Mouse (Mus musculus): Measurements from ENCODE around the gene Htra3. TPM values are rescaled to one million over a fixed set of nuclear protein-coding genes. Genes with fewer than 3 reads are reported as not detected.

Htra3 gene
- polyA plus RNA-seq (2016; fragmentation: Nextera tagmentation; extraction: Ambion mirVana), result 7.3 and 9.7 TPM in 2 replicates

DNA sequence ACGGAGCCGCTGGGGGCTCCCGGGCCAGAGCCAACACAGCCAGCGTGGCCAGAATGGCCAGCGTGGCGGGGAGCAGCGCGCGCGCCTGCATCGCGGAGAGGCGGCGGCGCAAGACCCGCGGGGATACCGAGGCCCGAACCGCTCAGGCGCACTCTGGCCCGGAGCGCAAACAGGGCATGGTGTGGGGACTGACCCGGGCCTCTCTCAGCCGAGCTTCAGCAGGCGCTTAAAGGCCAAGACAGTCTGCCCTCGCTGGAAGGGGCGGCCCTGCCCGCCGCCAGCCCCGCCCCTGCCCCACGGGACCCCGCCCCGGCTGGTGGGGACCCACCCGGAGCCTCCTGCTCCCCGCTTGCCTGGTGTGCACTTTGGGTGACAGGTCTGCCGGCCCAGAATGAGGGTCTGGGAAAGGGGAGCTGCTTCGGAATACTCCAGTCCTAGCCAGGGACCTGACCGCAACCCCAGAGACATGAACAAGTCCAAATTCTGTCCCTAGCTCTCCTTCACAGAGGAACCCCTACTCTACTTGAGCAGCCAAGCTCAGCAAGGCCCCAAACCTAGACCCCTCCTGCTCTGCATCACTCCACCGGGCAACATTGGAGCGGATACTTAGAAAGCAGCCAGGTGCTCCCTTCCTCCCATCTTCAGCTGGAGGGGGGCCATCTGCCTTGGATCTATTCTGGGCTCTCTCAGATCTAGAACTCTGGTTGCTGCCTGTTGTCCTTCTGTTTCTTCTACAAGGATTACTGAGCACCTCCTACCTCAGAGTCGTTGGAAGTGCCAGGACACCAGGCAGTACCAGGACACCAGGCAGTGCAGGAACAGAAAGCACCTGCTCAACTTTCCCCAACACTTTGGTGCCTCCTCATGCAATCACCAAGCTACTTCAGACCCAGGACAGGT is at the start of gene Htra3:
Gene Htra3 (minus strand): TSS at position 527 of the 900 bp plus-strand sequence.
- no peak for ATAC-seq (ENCODE audit: low FRiP score)
- H3K4me1 ChIP-seq, result peaks cover 9% of the 10 kb centered on the region
- peaks cover 50% of the 10 kb centered on the region for H3K27me3 ChIP-seq
- H3K9me3 ChIP-seq (replicated peaks), result no peaks in the 10 kb centered on the region
- peak within 1 kb of the TSS; percentile 70 for H3K4me2 ChIP-seq (replicated peaks)
- peak within 1 kb of the TSS; percentile 43 for H3K9ac ChIP-seq
- 12% methylated on average over 35 of the region's 42 CpGs for WGBS
- H3K27ac ChIP-seq, result no peak within 1 kb of the TSS
- no peaks in the 10 kb centered on the region for H3K36me3 ChIP-seq
- H3K4me3 ChIP-seq, result peak within 1 kb of the TSS; percentile 39

GRCm38 (mm10) chr5:35728957-35729460 is 49.4 kb upstream of the Htra3 start:
- ATAC-seq (ENCODE audit: low FRiP score), result no peak
- WGBS, result 58% methylated on average over 11 of the region's 11 CpGs
- H3K9me3 ChIP-seq (replicated peaks), result no peaks in the 10 kb centered on the region
- no peak overlapping the region for H3K9ac ChIP-seq
- no peak overlapping the region for H3K4me3 ChIP-seq
- no peaks in the 10 kb centered on the region for H3K36me3 ChIP-seq
- 0 out of 2 replicates have a peak overlapping the region, but pooled peaks have one; percentile 14 for H3K27ac ChIP-seq
- H3K27me3 ChIP-seq, result no peaks in the 10 kb centered on the region
- H3K4me1 ChIP-seq, result 0 out of 2 replicates have a peak, but pooled peaks cover 4% of the 10 kb centered on the region
- no peak overlapping the region for H3K4me2 ChIP-seq (replicated peaks)

GRCm38 (mm10) chr5:35728344-35728956 is 48.9 kb upstream of the Htra3 start:
- Histone ChIP-seq H3K4me3 (no peak overlapping the region), H3K27ac (peak overlapping the region; percentile 17; the same call in 1 of the 2 replicates), H3K27me3 (no peaks in the 10 kb centered on the region), H3K36me3 (no peaks in the 10 kb centered on the region), H3K4me2 (replicated peaks) (no peak overlapping the region), H3K9ac (no peak overlapping the region), H3K4me1 (0 out of 2 replicates have a peak, but pooled peaks cover 4% of the 10 kb centered on the region), H3K9me3 (replicated peaks) (no peaks in the 10 kb centered on the region)
- no peak for ATAC-seq (ENCODE audit: low FRiP score)
- 84% methylated on average over 12 of the region's 12 CpGs for WGBS

GRCm38 (mm10) chr5:35727447-35727846 is 47.9 kb upstream of the Htra3 start:
- Histone ChIP-seq H3K27ac (no peak overlapping the region), H3K36me3 (no peaks in the 10 kb centered on the region), H3K4me3 (no peak overlapping the region), H3K9ac (no peak overlapping the region), H3K4me1 (0 out of 2 replicates have a peak, but pooled peaks cover 4% of the 10 kb centered on the region), H3K4me2 (replicated peaks) (0 out of 2 replicates have a peak overlapping the region, but pooled peaks have one; percentile 1), H3K9me3 (replicated peaks) (no peaks in the 10 kb centered on the region), H3K27me3 (no peaks in the 10 kb centered on the region)
- WGBS, result 92% methylated on average over 5 of the region's 5 CpGs
- ATAC-seq (ENCODE audit: low FRiP score), result no peak

GRCm38 (mm10) chr5:35725840-35726239 is 46.3 kb upstream of the Htra3 start:
- Histone ChIP-seq H3K9ac (no peak overlapping the region), H3K4me2 (replicated peaks) (no peak overlapping the region), H3K9me3 (replicated peaks) (no peaks in the 10 kb centered on the region), H3K36me3 (no peaks in the 10 kb centered on the region), H3K27ac (no peak overlapping the region), H3K4me3 (no peak overlapping the region), H3K27me3 (no peaks in the 10 kb centered on the region), H3K4me1 (0 out of 2 replicates have a peak, but pooled peaks cover 4% of the 10 kb centered on the region)
- 85% methylated on average over 3 of the region's 3 CpGs for WGBS
- no peak for ATAC-seq (ENCODE audit: low FRiP score)

DNA sequence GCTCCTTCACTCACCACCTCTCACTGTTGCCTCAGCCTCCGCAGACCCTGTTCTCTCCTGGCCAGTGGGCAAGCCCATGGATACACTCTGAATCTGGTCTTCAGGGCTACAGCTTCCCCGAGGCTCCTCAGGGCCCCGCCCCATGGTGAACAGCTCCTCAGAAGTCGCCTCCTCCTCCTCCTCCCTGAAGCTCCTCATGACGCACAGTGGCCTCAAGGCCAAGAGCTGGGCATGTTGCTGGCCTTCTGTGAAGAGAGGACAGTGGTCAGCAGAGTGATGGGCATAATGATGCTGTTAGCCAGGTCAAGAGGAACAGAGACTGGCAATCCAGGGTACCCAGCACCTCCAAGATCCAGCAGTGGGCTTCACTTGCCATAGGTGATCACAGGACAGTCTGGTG is 44.3 kb upstream of the Htra3 start:
- H3K4me2 ChIP-seq (replicated peaks), result no peak overlapping the region
- H3K27ac ChIP-seq, result no peak overlapping the region
- no peak overlapping the region for H3K9ac ChIP-seq
- no peaks in the 10 kb centered on the region for H3K9me3 ChIP-seq (replicated peaks)
- no peak for ATAC-seq (ENCODE audit: low FRiP score)
- WGBS, result 74% methylated on average over 5 of the region's 5 CpGs
- H3K4me3 ChIP-seq, result no peak overlapping the region
- H3K27me3 ChIP-seq, result no peaks in the 10 kb centered on the region
- no peaks in the 10 kb centered on the region for H3K36me3 ChIP-seq
- 0 out of 2 replicates have a peak, but pooled peaks cover 1% of the 10 kb centered on the region for H3K4me1 ChIP-seq

- Histone ChIP-seq H3K4me2 (replicated peaks) (no peak overlapping the region), H3K27ac (no peak overlapping the region), H3K4me1 (no peaks in the 10 kb centered on the region), H3K9ac (no peak overlapping the region), H3K27me3 (no peaks in the 10 kb centered on the region), H3K36me3 (no peaks in the 10 kb centered on the region), H3K4me3 (no peak overlapping the region), H3K9me3 (replicated peaks) (no peaks in the 10 kb centered on the region)
- 58% methylated on average over 2 of the region's 2 CpGs for WGBS
- no peak for ATAC-seq (ENCODE audit: low FRiP score)
Observed at GRCm38 (mm10) chr5:35722654-35723053, 43.1 kb upstream of the Htra3 start.

- ATAC-seq (ENCODE audit: low FRiP score), result no peak
- 96% methylated on average over 2 of the region's 2 CpGs for WGBS
- H3K27me3 ChIP-seq, result no peaks in the 10 kb centered on the region
- H3K4me2 ChIP-seq (replicated peaks), result no peak overlapping the region
- no peaks in the 10 kb centered on the region for H3K9me3 ChIP-seq (replicated peaks)
- H3K36me3 ChIP-seq, result no peaks in the 10 kb centered on the region
- no peaks in the 10 kb centered on the region for H3K4me1 ChIP-seq
- H3K27ac ChIP-seq, result no peak overlapping the region
- H3K9ac ChIP-seq, result no peak overlapping the region
- H3K4me3 ChIP-seq, result no peak overlapping the region
Observed at GRCm38 (mm10) chr5:35721933-35722332, 42.4 kb upstream of the Htra3 start.

DNA sequence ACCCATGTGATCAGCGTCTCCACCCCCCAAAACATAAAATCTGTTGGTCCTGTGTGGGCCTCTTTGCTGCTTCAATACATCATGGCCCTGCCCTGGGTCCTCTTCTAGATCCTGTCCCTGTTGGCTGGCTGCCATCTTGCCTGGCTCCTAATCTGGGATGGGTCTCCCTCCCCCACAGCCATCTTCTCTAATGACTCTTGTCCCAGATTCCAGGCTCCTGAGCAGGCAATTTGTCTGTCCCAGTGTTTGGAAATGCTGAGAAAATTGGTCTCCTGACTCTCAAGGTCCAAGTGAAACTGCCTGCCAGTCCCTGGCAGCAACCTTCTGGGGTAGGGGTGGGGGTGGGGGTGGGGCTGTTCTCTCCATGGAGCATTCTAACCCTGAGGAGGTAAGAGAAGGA is 40.3 kb upstream of the Htra3 start:
- Histone ChIP-seq H3K27ac (no peak overlapping the region), H3K4me3 (no peak overlapping the region), H3K27me3 (no peaks in the 10 kb centered on the region), H3K36me3 (no peaks in the 10 kb centered on the region), H3K9ac (no peak overlapping the region), H3K9me3 (replicated peaks) (no peaks in the 10 kb centered on the region), H3K4me1 (no peaks in the 10 kb centered on the region), H3K4me2 (replicated peaks) (no peak overlapping the region)
- WGBS, result 95% methylated on average over 1 of the region's 1 CpGs
- ATAC-seq (ENCODE audit: low FRiP score), result no peak

DNA sequence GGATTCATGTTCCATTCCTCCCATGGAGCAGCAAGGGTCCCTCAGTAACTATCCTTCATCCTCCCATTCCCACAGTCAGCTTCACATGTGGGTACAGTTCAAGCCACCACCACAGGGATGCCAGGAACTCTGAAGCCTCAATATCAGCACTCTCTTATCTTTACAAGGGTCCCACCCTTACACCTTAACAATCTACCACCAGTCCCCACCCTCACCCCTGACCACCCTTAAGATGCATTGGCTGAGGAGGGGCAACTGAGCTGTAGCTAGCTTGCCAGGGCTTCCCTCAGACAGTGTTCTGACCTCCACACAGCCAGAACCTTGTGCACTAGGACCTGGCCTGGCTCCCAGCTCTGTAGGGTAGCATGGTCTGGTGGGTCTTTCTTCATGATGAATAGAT is 39.8 kb upstream of the Htra3 start:
- H3K4me2 ChIP-seq (replicated peaks), result no peak overlapping the region
- H3K27ac ChIP-seq, result no peak overlapping the region
- H3K27me3 ChIP-seq, result no peaks in the 10 kb centered on the region
- no peak for ATAC-seq (ENCODE audit: low FRiP score)
- H3K9ac ChIP-seq, result no peak overlapping the region
- H3K36me3 ChIP-seq, result no peaks in the 10 kb centered on the region
- H3K4me3 ChIP-seq, result no peak overlapping the region
- no peaks in the 10 kb centered on the region for H3K4me1 ChIP-seq
- H3K9me3 ChIP-seq (replicated peaks), result no peaks in the 10 kb centered on the region

- no peak overlapping the region for H3K27ac ChIP-seq
- no peaks in the 10 kb centered on the region for H3K27me3 ChIP-seq
- H3K4me2 ChIP-seq (replicated peaks), result no peak overlapping the region
- no peak for ATAC-seq (ENCODE audit: low FRiP score)
- H3K4me3 ChIP-seq, result no peak overlapping the region
- 78% methylated on average over 11 of the region's 11 CpGs for WGBS
- no peak overlapping the region for H3K9ac ChIP-seq
- H3K36me3 ChIP-seq, result no peaks in the 10 kb centered on the region
- no peaks in the 10 kb centered on the region for H3K4me1 ChIP-seq
- no peaks in the 10 kb centered on the region for H3K9me3 ChIP-seq (replicated peaks)
Observed at GRCm38 (mm10) chr5:35718817-35719216, 39.2 kb upstream of the Htra3 start.

GRCm38 (mm10) chr5:35717946-35718345 is 38.4 kb upstream of the Htra3 start:
- H3K27ac ChIP-seq, result no peak overlapping the region
- no peaks in the 10 kb centered on the region for H3K36me3 ChIP-seq
- H3K4me2 ChIP-seq (replicated peaks), result no peak overlapping the region
- ATAC-seq (ENCODE audit: low FRiP score), result no peak
- no peaks in the 10 kb centered on the region for H3K27me3 ChIP-seq
- H3K4me3 ChIP-seq, result no peak overlapping the region
- no peaks in the 10 kb centered on the region for H3K4me1 ChIP-seq
- 59% methylated on average over 4 of the region's 4 CpGs for WGBS
- no peaks in the 10 kb centered on the region for H3K9me3 ChIP-seq (replicated peaks)
- no peak overlapping the region for H3K9ac ChIP-seq
